ENCODE assay signal across 8 mouse cellular contexts in genomic region chr11:3539111-3539825, GRCm38 (mm10). TPM values are rescaled to one million over a fixed set of nuclear protein-coding genes. Genes with fewer than 3 reads are reported as not detected.
DNase-seq lines count a peak whose midpoint lies in the region; ATAC-seq and TF ChIP-seq lines count a peak whose summit lies in the region.

No protein-coding gene starts in this region.

- peak overlapping the region; percentile 65 for H3K4me3 ChIP-seq in hindbrain, embryonic 10.5 days
- H3K4me3 ChIP-seq in lung, postnatal 0 days (ENCODE audit: low read depth, low read length), result peak overlapping the region; percentile 64

- peak; percentile 19; the same call in 1 of the 2 replicates for TF ChIP-seq EP300 in lung, postnatal 0 days (IDR thresholded peaks at IDR 0.05)

- 6% methylated on average over 33 of the region's 33 CpGs for WGBS in hindbrain, embryonic 10.5 days
- 4% methylated on average over 33 of the region's 33 CpGs for WGBS in lung, postnatal 0 days

- ATAC-seq in lung, postnatal 0 days, result peak; percentile 86

- no peak for TF ChIP-seq CTCF in lung, postnatal 0 days (IDR thresholded peaks at IDR 0.05)

- DNase-seq in MEL-GATA-1-ER (ENCODE audit: extremely low read depth, low read depth), result peak; percentile 92
- DNase-seq in cerebellum, adult 8-10 months, result peak; percentile 87
- peak; percentile 94 for DNase-seq in forelimb bud, embryonic 11.5 days (ENCODE audit: low read depth, low spot score)
- peak; percentile 92 for DNase-seq in hindbrain, embryonic 10.5 days (ENCODE audit: low spot score)
- DNase-seq in layer of hippocampus, adult 9-11 months, result peak; percentile 94
- DNase-seq in lung, postnatal 0 days (ENCODE audit: low spot score), result peak; percentile 99
- peak; percentile 81 for DNase-seq in ovary, postnatal 14 days (ENCODE audit: low spot score)
- DNase-seq in thymus, postnatal 14 days, result peak; percentile 89

- peak overlapping the region; percentile 70 for H3K9ac ChIP-seq in lung, postnatal 0 days (replicated peaks; ENCODE audit: low read depth)

- H3K4me2 ChIP-seq in lung, postnatal 0 days (replicated peaks; ENCODE audit: low read depth, low read length), result peak overlapping the region; percentile 82

- peaks cover 55% of the 10 kb centered on the region for H3K4me1 ChIP-seq in hindbrain, embryonic 10.5 days (replicated peaks)
- H3K4me1 ChIP-seq in lung, postnatal 0 days (ENCODE audit: insufficient read depth, low read depth, low read length), result peaks cover 25% of the 10 kb centered on the region

- peaks cover 6% of the 10 kb centered on the region; the same call in 1 of the 2 replicates for H3K36me3 ChIP-seq in hindbrain, embryonic 10.5 days
- H3K36me3 ChIP-seq in lung, postnatal 0 days (ENCODE audit: insufficient read depth, low read length), result no peaks in the 10 kb centered on the region

- no peaks in the 10 kb centered on the region for H3K9me3 ChIP-seq in hindbrain, embryonic 10.5 days
- no peaks in the 10 kb centered on the region for H3K9me3 ChIP-seq in lung, postnatal 0 days (ENCODE audit: low read length)

- peak overlapping the region; percentile 90 for H3K27ac ChIP-seq in hindbrain, embryonic 10.5 days
- peak overlapping the region; percentile 77 for H3K27ac ChIP-seq in lung, postnatal 0 days (ENCODE audit: low read length)

- no peaks in the 10 kb centered on the region for H3K27me3 ChIP-seq in hindbrain, embryonic 10.5 days (ENCODE audit: insufficient read depth, poor library complexity, severe bottlenecking)
- H3K27me3 ChIP-seq in lung, postnatal 0 days (replicated peaks; ENCODE audit: insufficient read depth, low read length), result no peaks in the 10 kb centered on the region

RNA-seq across cellular contexts. Expression of gene Smtn, which starts 1.1 kb away (rescaled TPM):
- polyA plus RNA-seq in hindbrain, embryonic 10.5 days (2016; fragmentation: Nextera tagmentation; extraction: Ambion mirVana), result 43.2 and 46.1 TPM in 2 replicates
- 47.6 and 51.1 TPM in 2 replicates for polyA plus RNA-seq in lung, postnatal 0 days (2015; fragmentation: Nextera tagmentation; extraction: Ambion mirVana)

RNA-seq across cellular contexts. Expression of gene Selenom, which starts 24.8 kb away (rescaled TPM):
- polyA plus RNA-seq in hindbrain, embryonic 10.5 days (2016; fragmentation: Nextera tagmentation; extraction: Ambion mirVana), result 60.3 and 73.5 TPM in 2 replicates
- 60.8 and 62.8 TPM in 2 replicates for polyA plus RNA-seq in lung, postnatal 0 days (2015; fragmentation: Nextera tagmentation; extraction: Ambion mirVana)

RNA-seq across cellular contexts. Expression of gene Inpp5j, which starts 34.6 kb away (rescaled TPM):
- polyA plus RNA-seq in hindbrain, embryonic 10.5 days (2016; fragmentation: Nextera tagmentation; extraction: Ambion mirVana), result 0.21 and 0.37 TPM in 2 replicates
- polyA plus RNA-seq in lung, postnatal 0 days (2015; fragmentation: Nextera tagmentation; extraction: Ambion mirVana), result 0.44 and 0.58 TPM in 2 replicates

RNA-seq across cellular contexts. Expression of gene Pla2g3, which starts 51.2 kb away (rescaled TPM):
- polyA plus RNA-seq in hindbrain, embryonic 10.5 days (2016; fragmentation: Nextera tagmentation; extraction: Ambion mirVana), result 0.99 and 1.5 TPM in 2 replicates
- 0.29 and 0.30 TPM in 2 replicates for polyA plus RNA-seq in lung, postnatal 0 days (2015; fragmentation: Nextera tagmentation; extraction: Ambion mirVana)

Comparison
In these comparisons a context has a peak if more than half of its experiments do, and no peak if none do; other contexts are left out.
1. Peak in every context shown above with its lines: DNase-seq, ATAC-seq, H3K4me3 ChIP-seq and H3K27ac ChIP-seq.